Mouse (Mus musculus) G1E (cell line): ENCODE results near the gene Cox18. TPM values are rescaled to one million over a fixed set of nuclear protein-coding genes. Genes with fewer than 3 reads are reported as not detected.
"Not testable (repeated sequence)": the region's sequence is repeated elsewhere in the genome, so short reads cannot be mapped to it uniquely, and the experiment has no call there.

Experiments used
- ATAC-seq: 2 replicates; pipeline ENCODE4 v1.8.0; 2016; ENCODE audit warnings: mild to moderate bottlenecking; ENCODE audit not compliant: insufficient number of reproducible peaks, poor library complexity, low FRiP score, severe bottlenecking; ENCODE audit errors: extremely low read depth
- DNase-seq: peaks from one replicate; pipeline ENCODE4 v3.0.0; 2012; ENCODE audit warnings: low spot score
- H3K27me3 ChIP-seq: 2 replicates; pipeline ENCODE4 v1.6.1; 2012; ENCODE audit warnings: mild to moderate bottlenecking, low read length, inconsistent platforms; ENCODE audit not compliant: insufficient read depth
- H3K36me3 ChIP-seq: replicated peaks from 2 replicates; pipeline ENCODE3; 2012; ENCODE audit warnings: mild to moderate bottlenecking, inconsistent platforms
- H3K4me1 ChIP-seq: 2 replicates; pipeline ENCODE4 v1.6.1; 2012; ENCODE audit warnings: low read depth, low read length, inconsistent platforms, mixed read lengths; ENCODE audit not compliant: insufficient read depth
- H3K4me3 ChIP-seq: 2 replicates; pipeline ENCODE4 v1.5.1; 2012; ENCODE audit warnings: low read depth, mild to moderate bottlenecking, inconsistent platforms, low read length, moderate library complexity, mixed read lengths
- H3K9me3 ChIP-seq: replicated peaks from 2 replicates; pipeline ENCODE4 v1.6.1; 2012; ENCODE audit warnings: inconsistent platforms
- CTCF ChIP-seq: IDR thresholded peaks from 2 replicates; pipeline ENCODE4 v1.5.1; 2012; ENCODE audit warnings: low read depth, low read length, inconsistent platforms, mixed read lengths
- GATA1 ChIP-seq: IDR thresholded peaks from 2 replicates; pipeline ENCODE4 v1.6.1; 2012; ENCODE audit warnings: borderline replicate concordance, low read length, inconsistent platforms, mixed read lengths
- GATA2 ChIP-seq: IDR thresholded peaks from 2 replicates; pipeline ENCODE4 v1.6.1; 2012; ENCODE audit warnings: low read depth, low read length, inconsistent platforms, borderline replicate concordance
- POLR2AphosphoS5 ChIP-seq: IDR thresholded peaks from 2 replicates; pipeline ENCODE4 v1.6.1; 2012; ENCODE audit warnings: low read depth, low read length, inconsistent platforms; ENCODE audit not compliant: insufficient replicate concordance
- TAL1 ChIP-seq: conservative IDR thresholded peaks from 2 replicates; pipeline ENCODE4 v1.6.1; 2012; ENCODE audit warnings: low read depth, low read length, inconsistent platforms, mixed read lengths
- polyA plus RNA-seq: library from polyadenylated mRNA; stranded (reverse); fragments of >175 nt; gene quantifications from 2 replicates; pipeline ENCODE4 v1.2.3, GENCODE M21; 2012
- total RNA-seq, 2 experiments: library from RNA; stranded (forward) in 1 of 2; stranded (reverse) in 1 of 2; fragments of 200-1000 nt in 1 of 2; fragments of >200 nt in 1 of 2; fragmentation: Nextera tagmentation in 1 of 2; gene quantifications; 2 replicates each; pipeline ENCODE4 v1.2.3; 2014 to 2017

Cox18 gene
- 58.3 and 62.8 TPM in 2 replicates for total RNA-seq (2014; fragmentation: Nextera tagmentation)
- 25.9 and 27.9 TPM in 2 replicates for total RNA-seq (2017)
- polyA plus RNA-seq, result 66.0 and 67.9 TPM in 2 replicates

GRCm38 (mm10) chr5:90223534-90224381 is at the start of gene Cox18:
TSS of gene Cox18 (minus strand) at chr5:90224001.
- peak; percentile 94 for ATAC-seq
- no peak for TF ChIP-seq GATA1
- TF ChIP-seq POLR2AphosphoS5, result 0 out of 2 replicates have a peak, but pooled peaks have one; percentile 29
- peak within 1 kb of the TSS; percentile 94 for H3K4me3 ChIP-seq
- H3K9me3 ChIP-seq, result no peaks in the 10 kb centered on the region
- peak; percentile 95 for DNase-seq
- H3K27me3 ChIP-seq, result no peaks in the 10 kb centered on the region
- peaks cover 20% of the 10 kb centered on the region for H3K4me1 ChIP-seq
- peaks cover 65% of the 10 kb centered on the region for H3K36me3 ChIP-seq

GRCm38 (mm10) chr5:90262230-90262629 is 38.4 kb upstream of the Cox18 start:
- not testable (repeated sequence) for H3K4me3 ChIP-seq, H3K9me3 ChIP-seq, H3K27me3 ChIP-seq, DNase-seq, ATAC-seq, H3K4me1 ChIP-seq
- peaks cover 78% of the 10 kb centered on the region for H3K36me3 ChIP-seq

GRCm38 (mm10) chr5:90257023-90257422 is 33.2 kb upstream of the Cox18 start:
- ATAC-seq (no peak), DNase-seq (no peak)
- Histone ChIP-seq H3K36me3 (peaks cover 88% of the 10 kb centered on the region), H3K4me1 (no peaks in the 10 kb centered on the region), H3K4me3 (no peak overlapping the region), H3K9me3 (no peaks in the 10 kb centered on the region), H3K27me3 (no peaks in the 10 kb centered on the region)
- TF ChIP-seq TAL1 (no peak), CTCF (no peak), POLR2AphosphoS5 (no peak), GATA1 (no peak), GATA2 (no peak)

- ATAC-seq (no peak), DNase-seq (no peak)
- TF ChIP-seq GATA2 (no peak), POLR2AphosphoS5 (no peak), TAL1 (no peak), GATA1 (no peak), CTCF (no peak)
- Histone ChIP-seq H3K27me3 (no peaks in the 10 kb centered on the region), H3K36me3 (peaks cover 84% of the 10 kb centered on the region), H3K4me1 (no peaks in the 10 kb centered on the region), H3K9me3 (no peaks in the 10 kb centered on the region), H3K4me3 (no peak overlapping the region)
These were observed 23.7 kb upstream of the Cox18 start for GRCm38 (mm10) chr5:90247503-90247902.

- Histone ChIP-seq H3K4me3 (no peak overlapping the region), H3K9me3 (no peaks in the 10 kb centered on the region), H3K4me1 (no peaks in the 10 kb centered on the region), H3K36me3 (peaks cover 84% of the 10 kb centered on the region), H3K27me3 (no peaks in the 10 kb centered on the region)
- no peak for TF ChIP-seq CTCF
- no peak for TF ChIP-seq TAL1
- TF ChIP-seq POLR2AphosphoS5, result no peak
- no peak for TF ChIP-seq GATA2
- TF ChIP-seq GATA1, result no peak
- DNase-seq (no peak), ATAC-seq (no peak)
These were observed 23.2 kb upstream of the Cox18 start for GRCm38 (mm10) chr5:90246987-90247386.

- no peak for DNase-seq
- Histone ChIP-seq H3K4me1 (no peaks in the 10 kb centered on the region), H3K9me3 (no peaks in the 10 kb centered on the region), H3K27me3 (no peaks in the 10 kb centered on the region), H3K36me3 (peaks cover 83% of the 10 kb centered on the region), H3K4me3 (no peak overlapping the region)
- TF ChIP-seq GATA2 (no peak), POLR2AphosphoS5 (no peak), TAL1 (no peak), GATA1 (no peak), CTCF (no peak)
- ATAC-seq, result no peak
These were observed 22.8 kb upstream of the Cox18 start for GRCm38 (mm10) chr5:90246567-90246966.

- peaks cover 82% of the 10 kb centered on the region for H3K36me3 ChIP-seq
- H3K4me3 ChIP-seq, result no peak overlapping the region
- TF ChIP-seq TAL1 (no peak), POLR2AphosphoS5 (no peak)
- no peaks in the 10 kb centered on the region for H3K27me3 ChIP-seq
- no peaks in the 10 kb centered on the region for H3K4me1 ChIP-seq
- ATAC-seq (no peak), DNase-seq (no peak)
- H3K9me3 ChIP-seq, result no peaks in the 10 kb centered on the region
These were observed 21.6 kb upstream of the Cox18 start for GRCm38 (mm10) chr5:90245416-90245815.
